Mouse (Mus musculus) heart, adult 2 months (tissue): ENCODE data around the gene Zfp933.
"Not testable (repeated sequence)": the region's sequence is repeated elsewhere in the genome, so short reads cannot be mapped to it uniquely, and the experiment has no call there.

Experiments
- CTCF ChIP-seq: fragments of 200-600 bp; IDR thresholded peaks from 2 replicates; pipeline ENCODE4 v1.8.1; 2022; ENCODE audit warnings: antibody characterized with exemption, mild to moderate bottlenecking, moderate library complexity
- EP300 ChIP-seq: fragments of 200-500 bp; IDR thresholded peaks from 2 replicates; pipeline ENCODE4 v1.6.1; 2011; ENCODE audit warnings: low read depth, low read length, control low read depth; ENCODE audit not compliant: insufficient read depth
- POLR2A ChIP-seq: fragments of 200-500 bp; IDR thresholded peaks from 2 replicates; pipeline ENCODE4 v1.6.1; 2011; ENCODE audit warnings: mild to moderate bottlenecking, low read depth, low read length, control low read depth; ENCODE audit not compliant: insufficient read depth

GRCm38 (mm10) chr4:147794026-147794665 is 54.0 kb downstream of the Zfp933 start:
- TF ChIP-seq CTCF, POLR2A, EP300: not testable (repeated sequence)
